Mouse (Mus musculus): ENCODE measurements around the gene Cars2. TPM values are rescaled to one million over a fixed set of nuclear protein-coding genes. Genes with fewer than 3 reads are reported as not detected.
"Not testable (repeated sequence)": the region's sequence is repeated elsewhere in the genome, so short reads cannot be mapped to it uniquely, and the experiment has no call there.

The Cars2 gene
- total RNA-seq, 2 experiments from 2014 or later, result 18.8 to 23.3 TPM

DNA sequence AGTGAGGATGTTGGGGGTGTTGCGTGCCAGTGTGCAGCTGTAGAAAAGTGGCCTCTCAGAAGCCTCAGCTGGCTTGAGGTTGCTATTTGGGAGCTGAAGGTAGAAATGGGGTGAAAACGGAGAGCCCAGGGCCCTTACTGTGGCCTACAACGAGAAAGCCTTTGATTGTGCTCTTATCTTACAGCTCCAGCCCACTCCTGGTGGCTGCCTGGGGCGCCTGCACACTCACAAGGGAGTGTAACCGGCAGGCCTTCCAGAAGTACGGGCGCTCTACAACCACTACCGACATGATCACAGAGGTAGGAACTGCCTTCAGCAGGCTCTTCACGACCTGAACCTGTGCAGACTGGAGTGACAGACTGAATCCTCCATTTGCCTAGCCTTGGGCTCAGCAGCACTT lies 37.9 kb downstream of the Cars2 start:
- no peak for DNase-seq (ENCODE audit: low spot score in 2 of 2)

DNA sequence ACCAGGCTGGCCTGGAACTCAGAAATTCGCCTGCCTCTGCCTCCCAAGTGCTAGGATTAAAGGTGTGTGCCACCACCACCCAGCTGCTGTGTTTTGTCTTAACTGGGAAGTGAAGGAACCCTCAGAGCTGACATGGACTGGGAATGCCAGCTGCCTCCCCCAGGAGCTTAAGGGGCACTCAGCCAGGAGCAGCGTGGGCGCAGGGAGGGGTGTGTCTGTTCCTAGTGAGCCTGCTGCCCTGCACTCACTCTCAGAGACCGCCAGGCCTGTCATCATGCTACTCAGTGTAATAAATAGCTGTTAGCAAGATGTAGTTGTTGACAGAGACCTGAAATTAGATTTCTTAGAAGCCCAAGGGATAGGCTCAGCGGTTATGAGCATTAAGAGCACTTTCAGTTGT lies 39.6 kb downstream of the Cars2 start:
- no peak for DNase-seq (ENCODE audit: low spot score in 2 of 2)

DNA sequence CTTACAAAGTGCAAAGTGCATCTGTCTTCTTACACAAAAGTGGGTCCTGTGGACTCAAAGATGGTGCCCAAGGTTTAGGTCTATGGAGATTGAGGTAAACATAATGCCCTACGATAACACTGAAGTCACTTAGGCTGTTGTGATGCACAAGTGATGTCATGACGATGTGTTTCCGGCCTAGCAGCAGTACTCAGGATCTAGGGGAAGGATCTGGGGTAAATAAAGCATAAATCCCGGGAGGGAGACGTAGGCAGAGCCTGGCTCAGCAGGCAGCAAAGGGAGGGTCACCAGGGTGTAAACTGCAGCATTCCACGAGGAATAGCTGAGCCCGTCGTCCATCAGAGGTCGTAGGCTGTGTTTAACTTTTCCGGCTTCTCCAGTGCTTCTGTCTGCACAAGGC lies 41.7 kb downstream of the Cars2 start:
- DNase-seq (ENCODE audit: low spot score in 2 of 2), result no peak

DNA sequence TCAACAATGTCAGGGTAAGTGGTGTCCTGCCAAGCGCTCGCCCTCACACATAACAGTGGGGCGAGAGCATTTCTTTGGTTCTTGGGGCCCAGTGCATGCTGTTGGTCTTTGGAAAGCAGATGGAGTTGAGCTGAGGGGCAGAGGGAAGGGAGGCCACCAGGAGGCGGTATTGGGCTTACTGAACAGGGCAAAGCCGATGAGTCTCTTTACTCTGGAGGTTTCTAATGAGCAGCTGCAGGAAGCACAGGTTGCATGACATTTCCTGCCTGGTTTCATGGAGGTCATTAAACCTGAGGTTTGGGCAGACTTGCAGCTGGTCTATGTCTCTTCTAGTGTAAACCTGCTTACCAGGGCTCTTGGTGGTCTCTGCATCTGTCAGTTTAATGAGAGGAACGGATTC lies 43.8 kb downstream of the Cars2 start:
- DNase-seq (ENCODE audit: low spot score in 2 of 2), result peak in 1 of 2 experiments; percentile 71

DNA sequence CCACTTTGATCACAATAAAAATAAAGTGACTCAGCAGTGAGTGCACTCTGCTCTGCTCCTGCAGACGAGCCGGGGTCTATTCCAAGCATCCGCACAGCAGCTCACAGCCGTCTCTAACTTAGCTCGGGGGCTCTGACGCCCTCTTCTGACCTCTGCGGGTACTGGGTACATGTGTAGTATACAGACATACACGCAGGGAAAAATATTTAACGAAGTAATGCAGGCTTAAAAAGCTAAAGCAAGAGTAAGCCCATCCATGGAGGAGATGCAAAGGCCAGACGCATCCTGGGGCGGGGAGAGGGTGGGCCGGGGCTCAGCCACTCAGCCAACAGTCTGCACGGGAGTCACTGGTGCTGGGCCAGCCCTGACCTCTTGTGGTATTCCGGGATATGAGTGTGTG lies 44.5 kb downstream of the Cars2 start:
- DNase-seq (ENCODE audit: low spot score in 2 of 2), result no peak

DNA sequence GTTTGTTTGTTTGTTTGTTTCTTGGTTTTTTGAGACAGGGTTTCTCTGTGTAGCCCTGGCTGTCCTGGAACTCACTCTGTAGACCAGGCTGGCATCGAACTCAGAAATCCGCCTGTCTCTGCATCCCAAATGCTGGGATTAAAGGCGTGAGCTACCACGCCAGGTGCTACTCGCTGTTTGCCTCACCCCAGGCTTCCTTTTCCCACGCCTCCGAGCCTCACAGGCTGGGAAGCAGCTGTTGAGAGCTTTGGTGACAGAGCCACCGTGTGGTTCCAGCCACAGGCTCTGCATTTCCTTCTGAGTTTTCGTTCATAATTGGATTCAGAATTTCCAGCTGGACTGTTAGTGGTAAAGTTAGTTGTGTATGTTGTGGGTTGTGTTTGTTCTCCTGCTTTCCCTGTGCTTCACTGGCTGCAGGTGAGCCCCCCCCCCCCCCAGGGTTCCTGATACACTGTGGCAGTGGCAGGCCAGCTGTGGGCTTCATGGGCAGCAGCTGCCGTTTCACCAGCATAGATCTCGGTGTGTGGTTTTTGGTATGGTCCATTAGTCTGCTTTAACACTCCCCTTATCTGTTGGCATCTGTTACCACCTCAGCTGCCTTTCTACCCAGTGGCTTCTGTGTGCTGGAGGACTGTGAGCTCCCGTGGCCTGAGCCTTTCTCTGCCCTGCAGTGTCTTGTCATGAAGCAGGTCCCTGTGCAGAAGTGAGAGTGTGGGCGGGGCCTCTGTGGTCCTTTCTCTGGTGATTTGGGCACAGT lies 46.9 kb downstream of the Cars2 start:
- no peak for DNase-seq (ENCODE audit: low spot score in 2 of 2)

DNA sequence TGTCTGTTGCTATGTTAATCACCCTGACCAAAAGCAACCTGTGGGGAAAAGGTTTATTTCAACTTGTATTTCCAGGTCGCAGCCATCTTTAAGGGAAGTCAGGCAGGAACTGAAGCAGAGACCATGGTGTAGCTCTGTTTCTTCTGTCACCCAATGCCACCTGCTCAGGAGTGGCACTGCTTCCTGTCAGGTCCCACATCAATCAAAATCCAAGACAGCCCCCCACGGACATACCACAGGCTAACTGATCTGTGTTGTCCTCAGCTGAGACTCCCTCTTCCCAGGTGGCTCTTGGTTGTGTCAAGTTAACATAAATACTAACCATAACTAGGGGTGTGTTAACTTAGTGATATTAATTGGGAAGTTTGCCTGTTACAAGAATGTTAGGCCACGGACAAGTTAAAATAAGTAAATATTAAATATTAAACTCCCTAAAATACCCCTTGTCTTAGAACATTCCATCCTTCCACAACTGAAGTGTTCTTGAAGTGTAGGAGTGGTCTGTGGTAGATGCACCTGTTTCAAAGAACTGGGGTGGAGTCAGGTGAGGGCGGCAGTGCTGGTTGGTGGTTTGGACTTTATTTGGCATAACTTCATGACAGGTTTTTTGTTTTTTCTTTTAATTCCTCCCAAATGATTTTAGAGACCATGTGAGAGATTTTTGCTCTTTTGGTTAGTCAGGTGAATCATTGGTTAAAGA lies 51.6 kb downstream of the Cars2 start:
- no peak for DNase-seq (ENCODE audit: low spot score in 2 of 2)

DNA sequence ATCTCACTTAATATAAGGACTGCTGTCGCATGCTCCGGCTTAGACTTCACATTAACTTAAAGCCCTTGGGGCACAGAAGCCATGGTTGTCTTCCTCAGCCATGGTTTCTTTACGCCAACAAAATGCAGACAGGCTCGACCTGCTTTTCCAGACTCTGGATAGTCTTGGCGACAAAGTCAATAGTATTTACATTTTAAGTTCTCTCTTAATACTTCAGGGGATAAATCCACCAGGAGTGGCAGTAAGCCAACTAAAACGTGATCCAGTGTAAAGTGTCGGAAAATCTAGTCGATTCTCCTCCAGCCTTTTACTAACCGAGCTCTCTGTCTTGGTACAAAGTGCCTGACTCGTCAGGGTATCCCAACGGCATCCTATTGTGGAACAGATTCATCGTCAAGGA lies 52.3 kb downstream of the Cars2 start:
- no peak for DNase-seq (ENCODE audit: low spot score in 2 of 2)

DNA sequence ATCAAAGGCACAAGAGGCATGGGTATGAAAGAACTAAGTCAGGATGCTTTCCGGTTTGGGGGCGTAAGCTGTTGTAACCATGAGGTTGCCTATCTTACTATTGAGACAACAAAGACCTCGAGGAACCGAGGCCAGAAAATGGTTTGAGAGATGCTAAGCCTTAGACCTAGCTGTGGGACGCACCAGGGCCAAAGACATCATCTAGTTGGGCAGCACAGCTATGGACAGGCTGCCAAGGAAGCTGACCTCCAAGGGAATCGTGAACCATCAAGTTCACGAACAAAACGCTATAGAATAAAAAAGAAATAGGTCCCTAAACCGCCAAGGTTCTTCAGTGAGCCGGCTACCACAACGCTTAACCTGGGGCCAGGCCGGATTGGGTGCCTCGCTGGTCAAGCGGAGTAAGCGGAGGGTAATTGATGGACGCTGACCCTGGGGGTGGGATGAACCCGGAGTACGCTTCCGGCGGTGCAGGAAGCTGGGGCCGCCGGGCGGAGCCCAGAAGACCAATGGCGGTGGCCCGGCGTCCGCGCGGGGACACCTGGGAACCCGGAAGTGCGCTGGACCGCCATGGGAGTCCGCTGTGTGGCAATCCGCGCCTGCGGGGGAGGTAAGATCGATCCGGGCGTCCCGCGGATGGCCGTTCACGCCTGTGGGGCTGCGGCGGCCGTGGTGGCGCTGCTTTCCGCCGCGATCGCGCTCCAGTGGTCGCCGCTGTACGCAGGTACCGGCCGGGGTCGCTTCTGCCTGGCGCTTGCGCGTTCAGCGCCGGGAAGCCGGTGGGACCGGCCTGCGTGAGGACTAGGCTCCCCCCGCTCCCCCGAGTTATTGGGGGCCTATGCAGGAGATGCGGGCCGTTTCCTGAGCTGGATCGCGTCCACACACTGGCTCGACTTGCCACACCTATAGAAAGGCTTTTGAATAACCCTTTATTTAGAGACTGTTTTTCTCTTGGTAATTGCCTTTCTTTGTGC lies 53.3 kb downstream of the Cars2 start, which contains the start of gene Naxd:
Gene Naxd, plus strand, starts transcription at position 490 of the 974 bp plus-strand sequence.
- DNase-seq (ENCODE audit: low spot score in 2 of 2), result peak; percentile 85 to 93

DNA sequence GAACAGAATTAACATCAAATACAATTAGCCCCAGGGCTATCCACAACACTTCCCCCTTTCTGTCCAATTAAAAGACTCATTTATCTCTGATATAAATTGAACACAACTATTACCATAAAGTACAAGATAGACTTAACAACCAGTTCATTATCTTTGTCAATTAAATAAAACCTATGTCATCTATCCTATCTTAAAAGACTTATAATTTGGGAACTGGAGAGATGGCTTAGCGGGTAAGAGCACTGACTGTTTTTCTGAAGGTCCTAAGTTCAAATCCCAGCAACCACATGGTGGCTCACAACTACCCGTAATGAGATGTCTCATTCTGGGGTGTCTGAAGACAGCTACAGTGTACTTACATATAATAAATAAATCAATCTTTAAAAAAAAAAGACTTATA lies 58.2 kb downstream of the Cars2 start:
- DNase-seq (ENCODE audit: low spot score in 2 of 2), result not testable (repeated sequence)

DNA sequence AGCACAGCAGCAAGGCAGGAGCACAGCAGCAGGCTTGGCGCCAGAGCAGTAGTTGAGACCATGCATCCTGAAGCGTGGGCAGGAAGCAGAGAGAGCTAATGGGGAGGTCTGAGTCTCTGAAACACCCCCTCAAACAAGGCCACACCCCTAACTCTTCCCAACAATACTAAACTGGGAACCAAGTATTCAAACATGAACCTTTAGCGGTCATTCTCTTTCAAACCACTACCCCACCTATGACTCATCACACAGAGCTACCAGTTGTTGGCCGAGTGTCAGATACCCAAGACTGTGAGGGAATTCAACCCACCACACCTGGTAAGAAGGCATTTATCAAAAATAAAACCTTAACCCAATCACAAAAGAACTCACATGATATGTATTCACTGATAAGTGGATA lies 63.4 kb downstream of the Cars2 start:
- DNase-seq (ENCODE audit: low spot score in 2 of 2), result no peak

DNA sequence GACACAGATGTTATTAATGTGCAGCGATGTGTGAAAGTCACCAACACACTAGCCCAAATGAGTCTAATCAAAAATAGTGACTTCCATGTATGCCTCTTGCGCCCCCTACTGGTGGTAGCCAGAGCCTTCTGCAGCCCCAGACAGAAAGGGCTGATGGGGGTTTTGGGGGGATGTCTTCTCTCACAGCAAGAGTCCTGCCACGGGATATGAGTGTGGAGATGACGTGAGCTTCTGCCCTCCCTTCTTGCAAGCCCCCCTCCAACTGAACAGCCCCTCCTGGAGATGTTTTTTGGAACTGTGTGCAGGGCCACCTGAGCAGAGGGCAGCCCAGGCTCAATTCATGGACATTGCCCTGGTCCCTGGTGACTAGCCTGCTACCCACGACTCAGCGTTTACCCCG lies 64.4 kb downstream of the Cars2 start:
- DNase-seq (ENCODE audit: low spot score in 2 of 2), result peak; percentile 39 to 74

DNA sequence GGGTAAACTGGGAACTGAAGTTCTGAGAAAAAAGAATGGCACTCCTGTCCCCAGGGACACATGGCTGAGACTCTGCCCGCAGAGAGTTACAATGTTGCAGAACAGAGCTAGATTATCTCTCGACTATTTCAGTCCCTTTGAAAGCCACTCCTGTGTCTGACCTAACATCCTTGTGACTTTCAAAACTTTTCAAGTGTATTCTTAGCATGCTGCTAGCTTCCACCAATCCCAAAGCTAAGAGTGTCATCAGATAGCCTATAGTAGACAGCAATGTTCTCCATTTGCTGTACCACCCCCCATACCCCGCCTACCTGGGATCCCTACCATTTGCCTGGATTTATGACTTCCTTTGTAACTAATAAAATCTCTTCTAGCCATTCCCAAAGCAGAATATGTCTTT lies 68.0 kb downstream of the Cars2 start:
- DNase-seq (ENCODE audit: low spot score in 2 of 2), result no peak

DNA sequence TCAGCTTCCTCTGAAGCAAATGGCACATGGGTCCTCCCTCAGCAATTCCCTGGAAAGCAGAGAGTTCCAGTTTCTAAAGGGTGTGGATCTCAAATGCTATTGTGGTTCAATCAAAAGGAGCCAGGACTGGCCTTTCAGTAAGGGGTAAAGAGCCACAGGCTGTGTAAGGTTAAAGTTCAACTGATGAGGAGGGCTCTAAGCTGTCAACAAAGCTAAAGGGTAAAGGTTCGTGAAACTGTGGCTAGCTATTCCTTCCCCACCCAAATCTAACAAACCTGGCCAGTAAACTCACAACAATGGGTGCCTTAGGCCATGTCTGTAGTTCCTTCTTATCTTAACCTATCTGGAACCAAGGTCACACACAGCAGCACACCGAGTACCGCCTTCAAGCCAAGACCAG lies 68.7 kb downstream of the Cars2 start:
- no peak for DNase-seq (ENCODE audit: low spot score in 2 of 2)

DNA sequence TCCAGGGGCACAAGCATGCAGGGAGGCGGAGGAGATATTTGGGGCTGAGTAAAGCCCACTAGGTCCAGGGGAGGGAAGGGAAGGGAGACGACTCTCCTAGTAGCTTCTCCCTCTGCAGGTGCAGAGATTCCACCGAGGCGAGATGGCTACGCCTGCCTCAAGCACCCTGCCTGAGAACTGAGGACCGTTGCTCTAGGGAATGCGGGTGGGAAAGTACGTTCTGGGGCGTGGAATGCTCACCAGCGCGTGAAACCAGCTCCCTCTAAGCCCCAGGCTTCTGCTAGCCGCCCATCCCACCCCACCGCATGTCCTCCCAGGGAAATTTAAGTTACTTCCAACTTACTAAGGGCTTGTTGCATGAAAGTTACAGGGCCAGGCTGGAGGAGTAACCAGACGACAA lies 71.0 kb downstream of the Cars2 start:
- DNase-seq (ENCODE audit: low spot score in 2 of 2), result no peak

DNA sequence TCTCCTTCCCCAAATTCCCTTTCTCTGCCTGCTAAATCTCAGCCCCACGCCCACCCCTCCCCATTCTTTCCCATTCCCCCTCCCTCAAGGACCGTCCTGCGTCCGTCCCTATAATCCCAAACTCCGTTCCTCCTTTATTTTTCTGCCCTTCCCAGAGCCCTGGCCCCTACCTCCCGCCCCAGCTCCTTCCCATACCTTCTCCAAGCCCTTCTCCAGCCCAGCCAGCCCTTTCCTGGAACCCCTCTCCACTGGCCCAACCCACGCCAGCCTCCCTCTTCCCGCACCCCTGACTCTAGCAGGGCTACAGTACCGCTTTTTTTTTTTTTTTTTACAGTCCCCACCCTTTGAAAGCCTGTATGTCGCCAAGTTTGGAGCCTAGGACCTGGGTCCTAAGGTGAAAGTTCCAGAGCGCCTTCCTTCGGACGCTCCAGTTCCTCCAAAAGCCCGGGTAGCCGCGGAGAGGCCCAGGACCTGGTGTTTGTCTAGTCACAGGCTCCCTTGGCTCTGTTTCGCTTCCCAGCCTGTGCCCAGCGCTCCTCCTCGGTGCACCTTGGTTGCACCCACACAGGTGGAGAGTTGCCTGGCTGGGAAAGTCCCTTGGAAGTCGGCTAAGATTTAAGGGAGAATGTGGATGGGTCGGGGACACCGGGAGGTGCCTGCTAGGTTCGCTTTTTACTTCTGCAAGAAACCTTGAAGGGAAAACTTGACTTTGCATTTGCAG lies 71.6 kb downstream of the Cars2 start:
- no peak for DNase-seq (ENCODE audit: low spot score in 2 of 2)

DNA sequence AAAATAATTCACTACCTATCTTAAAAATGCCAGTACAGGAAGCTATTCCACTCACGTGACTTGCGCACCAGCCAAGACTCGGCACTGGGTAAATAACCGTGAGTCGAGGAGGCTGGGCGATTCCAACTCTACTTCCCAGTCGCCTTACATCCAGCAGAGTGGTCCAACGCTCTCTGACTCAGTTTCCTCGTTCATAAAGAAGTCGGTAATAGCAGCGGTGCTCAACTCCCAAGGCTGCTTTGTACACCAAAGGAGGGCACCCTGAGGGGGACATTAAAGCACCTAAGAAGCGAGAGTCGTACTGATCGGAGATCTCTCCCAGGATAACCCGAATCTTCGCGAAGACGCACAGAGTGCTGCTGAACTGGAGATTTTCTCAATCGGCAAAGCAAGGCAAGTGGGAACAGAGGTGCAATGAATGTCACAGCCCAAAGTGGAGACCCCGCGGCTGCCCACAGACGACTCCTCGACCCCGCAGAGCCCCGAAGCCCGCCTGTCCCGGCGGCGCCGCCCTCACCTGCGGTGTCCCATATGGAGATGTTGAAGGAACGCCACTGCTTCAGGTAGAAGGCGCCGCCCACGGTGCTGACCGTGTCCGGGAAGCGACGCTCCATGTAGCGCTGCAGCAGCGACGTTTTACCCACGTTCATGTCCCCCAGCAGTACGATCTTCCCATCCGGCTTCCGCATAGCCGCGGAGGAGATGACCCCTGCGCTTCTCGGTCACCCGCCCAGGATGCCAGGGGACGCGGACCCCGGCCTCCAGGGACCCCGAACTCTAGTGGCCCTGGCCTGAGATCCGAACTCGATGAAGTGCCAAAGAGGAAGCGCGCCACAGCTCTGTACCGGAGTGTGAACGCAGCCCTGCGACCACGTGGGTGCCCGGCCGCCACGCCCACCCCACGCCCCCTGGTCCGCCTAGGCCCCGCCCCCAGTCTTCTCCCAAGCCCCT lies 72.5 kb downstream of the Cars2 start, which contains the start of gene Rab20:
Gene Rab20, minus strand, starts transcription at position 900 of the 951 bp plus-strand sequence.
- peak in 1 of 2 experiments; percentile 24 for DNase-seq (ENCODE audit: low spot score in 2 of 2)

DNA sequence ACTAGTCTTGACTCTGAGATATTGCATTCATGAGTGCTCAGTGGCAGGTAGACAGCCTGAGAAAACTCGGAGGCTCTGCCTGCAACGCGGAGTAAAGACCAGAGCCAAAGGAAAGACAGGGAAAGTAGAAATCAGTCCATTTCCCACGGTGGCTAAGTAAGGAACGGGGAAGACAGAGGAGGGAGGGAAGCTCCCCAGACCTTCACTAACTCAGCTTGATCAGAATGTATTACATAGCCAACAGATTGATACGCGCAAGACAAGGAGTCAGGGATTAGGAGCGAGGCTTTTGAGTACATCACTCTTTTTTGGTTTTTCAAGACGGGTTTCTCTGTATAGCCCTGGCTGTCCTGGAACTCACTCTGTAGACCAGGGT lies 73.4 kb downstream of the Cars2 start:
- DNase-seq (ENCODE audit: low spot score in 2 of 2), result no peak

DNA sequence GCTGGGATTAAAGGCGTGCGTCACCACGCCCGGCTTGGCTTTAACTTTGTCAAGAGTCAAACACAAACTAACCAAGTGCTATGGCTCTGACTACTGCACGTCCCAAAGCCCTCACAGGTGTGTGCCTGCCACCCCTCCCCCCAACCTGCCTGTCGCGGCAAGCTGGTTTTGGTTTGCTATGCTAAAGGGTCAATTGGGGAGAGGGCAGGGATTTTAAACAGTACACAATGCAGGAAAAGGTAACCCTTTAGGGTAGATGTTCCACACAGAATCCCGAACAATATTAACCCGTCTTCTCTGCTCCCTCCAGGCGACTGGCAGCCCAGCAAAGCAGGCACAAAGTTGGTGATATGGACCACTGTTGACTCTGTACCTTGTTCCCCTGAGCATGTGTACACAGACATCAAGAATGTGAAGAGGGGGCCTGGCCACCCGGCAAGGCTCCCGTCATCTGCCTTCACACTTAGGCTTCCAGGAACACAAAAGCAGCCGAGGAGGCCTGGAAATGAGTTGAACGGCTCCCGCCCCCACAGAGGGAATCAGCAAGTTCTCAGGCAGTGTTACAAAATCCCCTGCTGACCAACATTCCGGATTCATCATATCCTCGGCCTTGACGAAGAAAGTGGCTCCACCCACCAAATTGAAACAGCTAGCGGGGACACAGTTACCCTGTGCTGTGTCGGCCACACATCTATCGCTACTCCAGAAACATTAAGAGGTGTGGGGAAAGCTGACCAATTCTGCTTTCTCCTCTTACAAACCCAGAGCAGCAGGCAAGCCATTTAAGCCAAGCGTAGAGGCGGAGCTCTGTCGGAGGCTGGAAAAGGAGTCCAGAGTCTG lies 74.0 kb downstream of the Cars2 start:
- peak in 1 of 2 experiments; percentile 11 for DNase-seq (ENCODE audit: low spot score in 2 of 2)

Data from layer of hippocampus, adult 18-20 months (tissue).